Mouse (Mus musculus): ENCODE data around the gene 4921507P07Rik. TPM values are rescaled to one million over a fixed set of nuclear protein-coding genes. Genes with fewer than 3 reads are reported as not detected.

Gene 4921507P07Rik
- total RNA-seq, 1 experiment from 2014 or later = 1.5 TPM

DNA sequence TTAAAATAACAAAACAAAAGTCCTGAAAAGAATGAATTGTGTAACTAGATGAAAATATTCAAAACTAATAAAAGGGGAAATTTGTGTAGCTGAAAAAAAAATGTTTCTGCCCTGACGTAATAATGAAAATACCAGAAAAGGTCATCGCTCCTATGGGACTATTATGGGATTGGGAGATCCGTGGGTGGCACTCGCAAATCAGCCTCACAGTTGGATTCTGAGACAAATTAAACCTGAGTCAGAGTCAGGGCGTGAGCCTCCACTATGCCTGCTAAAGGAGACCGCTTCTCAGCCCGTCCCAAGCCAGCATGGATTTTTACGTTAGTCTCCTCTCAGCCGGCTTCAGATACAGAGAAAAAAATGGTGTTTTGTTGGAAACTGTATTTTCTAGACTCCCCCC, 69.0 kb downstream of the 4921507P07Rik start:
- ATAC-seq (replicated peaks in 1 of 2; ENCODE audit: insufficient read depth in 1 of 2, low FRiP score in 2 of 2, low TSS enrichment in 1 of 2, low read depth in 1 of 2, poor library complexity in 2 of 2, severe bottlenecking in 2 of 2) = no peak

DNA sequence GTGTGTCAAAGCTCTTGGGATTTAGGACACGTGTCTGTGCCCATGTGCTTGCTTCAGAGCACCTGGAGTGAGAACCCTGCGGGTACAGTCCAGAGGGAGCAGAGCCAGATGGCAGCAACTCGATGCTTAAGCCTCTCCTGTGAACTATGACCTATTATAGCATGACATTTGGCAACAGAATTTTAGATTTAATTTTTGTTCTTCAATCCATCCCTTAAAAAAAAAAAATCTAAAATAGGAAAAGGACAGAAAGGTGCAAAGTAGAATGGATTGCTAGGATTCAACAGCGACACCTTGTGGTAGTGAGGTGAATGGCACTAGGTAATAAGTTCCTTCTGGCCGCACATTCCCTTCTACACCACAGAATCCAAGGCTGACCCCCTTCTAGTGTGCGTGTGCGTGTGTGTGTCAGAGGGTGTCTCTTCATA, 69.8 kb downstream of the 4921507P07Rik start:
- peak; percentile 62 to 73; a peak in 3 of 4 replicates for ATAC-seq (replicated peaks in 1 of 2; ENCODE audit: insufficient read depth in 1 of 2, low FRiP score in 2 of 2, low TSS enrichment in 1 of 2, low read depth in 1 of 2, poor library complexity in 2 of 2, severe bottlenecking in 2 of 2)

DNA sequence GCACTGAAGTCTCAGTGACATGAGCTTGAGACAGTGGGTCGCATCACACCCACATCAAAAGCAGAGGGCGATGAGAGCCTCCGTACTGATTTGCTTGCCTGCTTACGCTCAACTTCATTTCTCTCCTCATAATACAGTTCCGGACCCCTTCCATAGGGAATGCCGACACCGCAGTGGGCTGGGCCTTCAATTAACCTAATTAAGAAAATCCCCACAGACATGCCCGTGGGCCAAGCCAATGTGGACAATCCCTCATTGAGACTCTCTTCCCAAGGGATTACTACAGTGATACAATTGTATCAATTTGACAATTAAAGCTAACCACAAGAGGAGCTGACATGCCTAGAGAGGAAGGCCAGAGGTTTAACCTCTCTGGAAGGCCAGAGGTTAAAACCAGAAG, 70.6 kb downstream of the 4921507P07Rik start:
- ATAC-seq (replicated peaks in 1 of 2; ENCODE audit: insufficient read depth in 1 of 2, low FRiP score in 2 of 2, low TSS enrichment in 1 of 2, low read depth in 1 of 2, poor library complexity in 2 of 2, severe bottlenecking in 2 of 2) = no peak

DNA sequence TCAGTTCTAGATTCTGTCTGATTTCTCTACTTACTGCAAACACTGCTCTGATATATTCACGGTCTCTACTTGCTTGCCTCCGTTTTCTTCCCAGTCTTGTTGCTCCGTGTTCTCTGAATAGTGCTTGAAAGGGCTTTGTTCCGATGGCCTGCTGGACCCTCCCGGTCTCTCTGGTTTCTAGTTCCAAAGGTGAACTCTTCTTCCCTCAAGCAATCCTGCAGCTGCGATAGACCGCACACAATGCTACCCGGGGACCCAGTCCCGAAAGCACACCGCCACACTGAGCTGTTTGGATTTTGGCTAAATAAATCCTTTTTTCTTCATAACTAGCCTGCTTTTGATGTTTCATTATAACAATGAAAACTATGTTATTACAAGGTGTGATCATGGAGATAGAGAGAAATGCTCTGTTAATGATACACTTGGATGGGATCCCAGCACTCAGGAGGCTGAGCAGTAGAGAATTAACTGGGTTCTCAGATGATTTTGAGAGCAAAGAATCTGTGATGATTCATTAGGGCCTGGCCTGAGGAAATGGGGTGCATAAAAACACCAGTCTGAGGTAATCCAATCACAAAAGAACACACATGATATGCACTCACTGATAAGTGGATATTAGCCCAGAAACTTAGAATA, 72.1 kb downstream of the 4921507P07Rik start:
- no peak for ATAC-seq (replicated peaks in 1 of 2; ENCODE audit: insufficient read depth in 1 of 2, low FRiP score in 2 of 2, low TSS enrichment in 1 of 2, low read depth in 1 of 2, poor library complexity in 2 of 2, severe bottlenecking in 2 of 2)

Other genes starting within 250 kb of the 4921507P07Rik start
- gene Osbpl3, start 140.4 kb downstream of the 4921507P07Rik start, total RNA-seq (2017) = 13.9 and 22.8 TPM in 2 replicates
- 71.9 and 119 TPM in 2 replicates for gene Cycs, start 30.1 kb downstream of the 4921507P07Rik start, total RNA-seq (2017)
- gene Npvf, start 57.8 kb upstream of the 4921507P07Rik start, total RNA-seq (2017) = not detected in 2 replicates

All from hematopoietic stem cell, adult 5-6 weeks (primary cell).